Mouse (Mus musculus) heart, adult 2 months (tissue): ENCODE measurements at regions not wholly inside any gene's neighbourhood (a gene's known extent, or its start where the extent isn't known, plus 50 kb on each side); places are given as distances from the start of the nearest gene placed in this dataset.

Source experiments
- CTCF ChIP-seq: fragments of 200-600 bp; IDR thresholded peaks from 2 replicates; pipeline ENCODE4 v1.8.1; 2022; ENCODE audit warnings: antibody characterized with exemption, mild to moderate bottlenecking, moderate library complexity
- POLR2A ChIP-seq: fragments of 200-500 bp; IDR thresholded peaks from 2 replicates; pipeline ENCODE4 v1.6.1; 2011; ENCODE audit warnings: mild to moderate bottlenecking, low read depth, low read length, control low read depth; ENCODE audit not compliant: insufficient read depth

DNA sequence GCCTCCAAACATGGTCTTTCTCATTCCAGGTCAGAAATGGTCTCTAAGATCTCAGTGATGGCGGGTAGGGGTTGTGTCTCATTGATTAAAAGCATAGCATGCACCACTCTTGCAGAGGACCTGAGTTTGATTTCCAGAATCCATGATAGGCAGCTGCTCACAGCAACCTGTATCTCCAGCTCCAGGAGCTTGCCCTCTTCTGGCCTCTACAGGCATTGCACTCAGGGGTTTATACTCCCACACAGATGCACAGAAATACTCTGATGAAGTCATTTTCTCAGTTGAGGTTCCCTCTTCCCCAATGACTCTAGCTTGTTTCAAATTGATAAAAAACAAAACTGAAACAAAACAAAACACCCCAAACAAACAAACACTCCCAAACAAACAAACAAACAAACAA lies 81.1 kb upstream of the Gm11983 start:
- TF ChIP-seq CTCF (no peak), POLR2A (no peak)
